Mouse (Mus musculus): Measurements from ENCODE around the gene Mks1.
"Not testable (repeated sequence)": the region's sequence is repeated elsewhere in the genome, so short reads cannot be mapped to it uniquely, and the experiment has no call there.

Gene Mks1

GRCm38 (mm10) chr11:87852690-87853596, at the start of gene Mks1:
TSS of gene Mks1 (plus strand) at chr11:87853215.
- peak; percentile 91 for DNase-seq (ENCODE audit: inconsistent ontology term)

GRCm38 (mm10) chr11:87805448-87805847, 47.6 kb upstream of the Mks1 start:
- no peak for DNase-seq (ENCODE audit: inconsistent ontology term)

GRCm38 (mm10) chr11:87807433-87807832, 45.6 kb upstream of the Mks1 start:
- no peak for DNase-seq (ENCODE audit: inconsistent ontology term)

GRCm38 (mm10) chr11:87808236-87808635, 44.8 kb upstream of the Mks1 start:
- no peak for DNase-seq (ENCODE audit: inconsistent ontology term)

GRCm38 (mm10) chr11:87811396-87811795, 41.6 kb upstream of the Mks1 start:
- DNase-seq (ENCODE audit: inconsistent ontology term) = no peak

GRCm38 (mm10) chr11:87814831-87815230, 38.2 kb upstream of the Mks1 start:
- no peak for DNase-seq (ENCODE audit: inconsistent ontology term)

- peak; percentile 37 for DNase-seq (ENCODE audit: inconsistent ontology term)
Observed at GRCm38 (mm10) chr11:87816707-87817442, 36.1 kb upstream of the Mks1 start.

- no peak for DNase-seq (ENCODE audit: inconsistent ontology term)
Observed at GRCm38 (mm10) chr11:87817443-87817773, 35.6 kb upstream of the Mks1 start.

- peak; percentile 25 for DNase-seq (ENCODE audit: inconsistent ontology term)
Observed at GRCm38 (mm10) chr11:87821502-87821901, 31.5 kb upstream of the Mks1 start.

- DNase-seq (ENCODE audit: inconsistent ontology term) = no peak
Observed at GRCm38 (mm10) chr11:87828239-87828900, 24.6 kb upstream of the Mks1 start, which contains the start of gene Lpo. TSS of gene Lpo (minus strand) at chr11:87828289.

- no peak for DNase-seq (ENCODE audit: inconsistent ontology term)
Observed at GRCm38 (mm10) chr11:87840676-87841075, 12.3 kb upstream of the Mks1 start.

- DNase-seq (ENCODE audit: inconsistent ontology term) = no peak
Observed at GRCm38 (mm10) chr11:87841436-87841835, 11.6 kb upstream of the Mks1 start.

- no peak for DNase-seq (ENCODE audit: inconsistent ontology term)
Observed at GRCm38 (mm10) chr11:87846968-87847600, 5.9 kb upstream of the Mks1 start.

GRCm38 (mm10) chr11:87847884-87848283, 5.1 kb upstream of the Mks1 start:
- peak; percentile 66 for DNase-seq (ENCODE audit: inconsistent ontology term)

- DNase-seq (ENCODE audit: inconsistent ontology term) = peak; percentile 36
Observed at GRCm38 (mm10) chr11:87853597-87853954, 561 bp downstream of the Mks1 start.

GRCm38 (mm10) chr11:87854550-87854949, 1.5 kb downstream of the Mks1 start:
- no peak for DNase-seq (ENCODE audit: inconsistent ontology term)

- no peak for DNase-seq (ENCODE audit: inconsistent ontology term)
Observed at GRCm38 (mm10) chr11:87859273-87859672, 6.3 kb downstream of the Mks1 start.

GRCm38 (mm10) chr11:87860426-87860825, 7.4 kb downstream of the Mks1 start:
- no peak for DNase-seq (ENCODE audit: inconsistent ontology term)

GRCm38 (mm10) chr11:87862805-87863204, 9.8 kb downstream of the Mks1 start:
- DNase-seq (ENCODE audit: inconsistent ontology term) = no peak

GRCm38 (mm10) chr11:87866891-87867290, 13.9 kb downstream of the Mks1 start:
- not testable (repeated sequence) for DNase-seq (ENCODE audit: inconsistent ontology term)

- DNase-seq (ENCODE audit: inconsistent ontology term) = no peak
Observed at GRCm38 (mm10) chr11:87870096-87870495, 17.1 kb downstream of the Mks1 start.

GRCm38 (mm10) chr11:87871766-87872165, 18.8 kb downstream of the Mks1 start:
- DNase-seq (ENCODE audit: inconsistent ontology term) = no peak
